Mouse (Mus musculus) erythroblast, embryonic 14.5 days (primary cell): ENCODE results near the gene Kcnj6.

Source experiments
- GATA1 ChIP-seq: IDR thresholded peaks from 2 replicates; pipeline ENCODE4 v1.6.1; 2012; ENCODE audit warnings: low read length, inconsistent platforms, mixed read lengths
- TAL1 ChIP-seq: IDR thresholded peaks from 3 replicates; pipeline ENCODE4 v1.6.1; 2012; ENCODE audit warnings: low read length, inconsistent platforms, mixed read lengths

DNA sequence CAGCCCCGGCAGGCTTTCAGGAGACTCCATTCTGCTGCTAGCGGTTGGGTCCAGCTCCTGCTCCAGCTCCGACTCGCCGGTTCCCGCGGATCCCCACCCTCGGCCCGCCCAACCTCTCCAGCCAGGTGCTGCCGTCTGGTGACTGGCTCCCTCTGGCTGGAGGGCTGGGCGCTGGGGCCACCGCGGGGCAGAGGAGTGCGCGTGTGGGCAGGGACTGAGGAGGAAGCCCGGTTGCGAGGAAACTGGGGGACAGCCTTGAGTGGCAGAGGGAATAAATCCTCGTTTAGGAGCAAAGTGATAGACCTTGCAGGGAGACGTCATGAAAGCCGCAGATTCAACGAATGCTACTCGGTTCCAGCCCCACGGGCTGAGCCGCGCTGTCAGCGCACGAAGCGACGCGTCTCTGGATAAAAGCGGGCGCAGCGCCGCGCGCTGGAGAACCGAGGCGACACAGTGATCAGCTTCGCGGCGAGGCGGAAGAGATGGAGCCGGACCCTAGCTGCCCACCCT is at the start of gene Kcnj6:
- no peak for TF ChIP-seq TAL1
- TF ChIP-seq GATA1: no peak
